Mouse (Mus musculus) myocyte (in vitro differentiated cells): ENCODE results near the gene Strbp.

Source experiments
- POLR2A ChIP-seq: IDR thresholded peaks from one replicate; pipeline ENCODE4 v1.6.1; 2011; ENCODE audit warnings: low read depth, mild to moderate bottlenecking, control low read depth, moderate library complexity; ENCODE audit not compliant: insufficient read length
- TCF3 ChIP-seq: IDR thresholded peaks from one replicate; pipeline ENCODE4 v1.6.1; 2011; ENCODE audit warnings: low read depth, control low read depth; ENCODE audit not compliant: insufficient read length
- USF1 ChIP-seq: IDR thresholded peaks from one replicate; pipeline ENCODE4 v1.6.1; 2011; ENCODE audit warnings: low read depth, mild to moderate bottlenecking, control low read depth, moderate library complexity

GRCm38 (mm10) chr2:37452376-37452760, 251.3 kb downstream of the Strbp start:
- TF ChIP-seq POLR2A: no peak
- TF ChIP-seq TCF3: no peak
- TF ChIP-seq USF1: no peak
